Mouse (Mus musculus) heart, postnatal 0 days (tissue): ENCODE data around the gene Msx3.

Experiments used
- CTCF ChIP-seq: IDR thresholded peaks from 2 replicates; pipeline ENCODE4 v1.5.1; 2016; ENCODE audit warnings: antibody characterized with exemption, control low read depth, low read depth
- EP300 ChIP-seq: IDR thresholded peaks from 2 replicates; pipeline ENCODE4 v1.6.1; 2016; ENCODE audit warnings: antibody characterized with exemption, low read depth

DNA sequence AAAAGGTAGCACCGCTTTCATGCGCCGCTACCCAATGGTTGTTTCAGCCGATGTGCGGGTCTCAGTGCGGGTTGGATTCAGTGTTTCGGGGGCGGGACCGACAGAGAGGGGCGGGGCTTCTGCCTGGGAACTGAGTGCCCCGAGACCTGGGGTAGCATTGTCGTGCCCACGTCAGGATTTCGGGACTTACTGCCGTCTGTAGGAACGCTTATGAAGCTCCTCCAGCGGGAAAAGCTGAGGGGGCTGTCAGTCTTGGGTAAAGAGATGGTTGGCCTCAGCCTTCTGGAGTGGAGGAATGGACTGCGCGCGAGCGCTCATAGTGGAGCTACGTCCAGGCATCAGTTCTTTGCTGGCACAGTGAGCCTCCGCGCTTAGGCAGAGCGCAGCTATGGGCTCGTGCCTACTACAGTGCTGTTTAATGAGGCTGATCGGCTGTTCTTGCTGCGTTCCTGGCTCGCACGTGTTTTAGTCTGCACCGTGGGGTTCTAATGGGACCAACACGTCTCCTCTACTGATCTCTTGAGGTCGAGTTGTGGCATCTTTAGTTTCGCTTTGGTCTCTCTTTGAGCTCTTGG, 313 bp upstream of the Msx3 start:
- TF ChIP-seq CTCF (no peak), EP300 (no peak)
